Mouse (Mus musculus) embryonic facial prominence, embryonic 14.5 days (tissue): Measurements from ENCODE around the gene Prss32. TPM values are rescaled to one million over a fixed set of nuclear protein-coding genes. Genes with fewer than 3 reads are reported as not detected.

Experiments used
- ATAC-seq: fragments of 200-750 bp; cut with Nextera tagmentation; 2 replicates; pipeline ENCODE4 v1.8.0; 2017; ENCODE audit warnings: low read depth, moderate number of reproducible peaks, moderate TSS enrichment
- DNase-seq: peaks from one replicate; pipeline ENCODE4 v3.0.0-alpha.2; 2015; ENCODE audit warnings: low spot score
- H3K27ac ChIP-seq: fragments of 300-500 bp; sonication (generic); replicated peaks from 2 replicates; pipeline ENCODE4 v1.5.1; 2014; ENCODE audit warnings: low read depth, mild to moderate bottlenecking, low read length, moderate library complexity
- H3K27me3 ChIP-seq: fragments of 300-500 bp; sonication (generic); replicated peaks from 2 replicates; pipeline ENCODE4 v1.6.1; 2014; ENCODE audit warnings: low read length; ENCODE audit not compliant: control insufficient read depth, insufficient read depth
- H3K36me3 ChIP-seq: fragments of 300-500 bp; sonication (generic); 2 replicates; pipeline ENCODE4 v1.6.1; 2014; ENCODE audit warnings: low read length, mixed read lengths; ENCODE audit not compliant: control insufficient read depth, insufficient read depth
- H3K4me1 ChIP-seq: fragments of 300-500 bp; sonication (generic); 2 replicates; pipeline ENCODE4 v1.6.1; 2014; ENCODE audit warnings: antibody characterized with exemption, low read length; ENCODE audit not compliant: control insufficient read depth, insufficient read depth
- H3K4me2 ChIP-seq: fragments of 300-500 bp; sonication (generic); 2 replicates; pipeline ENCODE4 v1.6.1; 2014; ENCODE audit warnings: low read depth, mild to moderate bottlenecking, low read length, moderate library complexity, mixed read lengths
- H3K4me3 ChIP-seq: fragments of 300-500 bp; sonication (generic); 2 replicates; pipeline ENCODE4 v1.5.1; 2014; ENCODE audit warnings: low read depth, mild to moderate bottlenecking, low read length
- H3K9ac ChIP-seq: fragments of 300-500 bp; sonication (generic); 2 replicates; pipeline ENCODE4 v1.6.1; 2014; ENCODE audit warnings: low read depth, mild to moderate bottlenecking, low read length, moderate library complexity, mixed read lengths
- H3K9me3 ChIP-seq: fragments of 300-500 bp; sonication (generic); 2 replicates; pipeline ENCODE4 v1.6.1; 2016; ENCODE audit warnings: low read length; ENCODE audit not compliant: control insufficient read depth
- WGBS: fragments of 180-500 bp; shearing (Covaris S2); extraction: QIAGEN DNeasy Blood & Tissue Kit; methylation state at CpG from one replicate; pipeline ENCODE4 v1.1.7; 2014; 5-methylcytosine and 5-hydroxymethylcytosine counted together
- polyA plus RNA-seq: library from polyadenylated mRNA; unstranded; fragments of >200 nt; fragmentation: Nextera tagmentation; extraction: Ambion mirVana; gene quantifications from 2 replicates; pipeline ENCODE4 v1.2.1, GENCODE M21; 2014

The Prss32 gene
- polyA plus RNA-seq, 1 experiment from 2014 or later = 0.25 TPM

DNA sequence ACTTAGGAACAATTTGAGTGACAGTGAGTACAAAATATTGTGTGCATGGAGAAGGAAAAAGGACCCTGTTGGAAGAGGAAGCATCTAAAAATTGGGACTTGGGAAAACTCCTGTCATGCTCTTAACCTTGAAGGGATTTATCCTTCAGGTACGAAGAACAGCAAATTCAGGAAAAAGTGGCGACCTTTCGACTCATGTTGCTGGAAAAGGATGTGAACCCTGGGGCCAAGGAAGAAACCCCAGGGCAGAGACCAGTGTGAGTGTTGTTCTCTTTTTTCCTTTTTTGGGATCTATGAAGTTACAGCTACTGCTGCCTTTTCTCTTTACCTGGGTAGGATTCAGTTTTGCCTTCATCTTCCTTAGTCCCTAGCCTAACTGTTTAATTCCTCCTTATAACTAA lies 35.7 kb upstream of the Prss32 start:
- H3K27ac ChIP-seq = no peak overlapping the region
- H3K9me3 ChIP-seq = no peaks in the 10 kb centered on the region
- no peak overlapping the region for H3K4me2 ChIP-seq
- peaks cover 62% of the 10 kb centered on the region for H3K36me3 ChIP-seq
- DNase-seq (no peak), ATAC-seq (no peak)
- H3K4me3 ChIP-seq = no peak overlapping the region
- 79% methylated on average over 3 of the region's 3 CpGs for WGBS
- H3K27me3 ChIP-seq = no peaks in the 10 kb centered on the region
- H3K4me1 ChIP-seq = peaks cover 25% of the 10 kb centered on the region
- no peak overlapping the region for H3K9ac ChIP-seq

DNA sequence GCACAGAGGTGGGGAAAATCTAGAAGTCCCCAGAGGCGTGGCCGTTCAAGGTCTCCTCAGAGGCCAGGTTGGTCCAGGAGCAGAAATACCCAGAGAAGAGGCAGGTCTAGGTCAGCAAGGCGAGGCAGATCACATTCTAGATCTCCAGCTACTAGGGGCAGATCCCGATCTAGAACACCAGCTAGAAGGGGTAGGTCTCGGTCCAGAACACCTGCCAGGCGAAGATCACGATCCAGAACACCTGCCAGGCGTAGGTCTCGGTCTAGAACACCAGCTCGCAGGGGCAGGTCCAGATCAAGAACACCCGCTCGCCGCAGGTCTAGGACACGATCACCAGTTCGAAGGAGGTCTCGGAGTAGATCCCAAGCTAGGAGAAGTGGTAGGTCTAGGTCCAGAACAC lies 28.0 kb upstream of the Prss32 start:
- H3K9me3 ChIP-seq = peaks cover 53% of the 10 kb centered on the region
- DNase-seq = no peak

GRCm38 (mm10) chr17:23818579-23818978 lies 25.1 kb upstream of the Prss32 start:
- no peak for ATAC-seq
- Histone ChIP-seq H3K9me3 (peaks cover 53% of the 10 kb centered on the region), H3K4me3 (no peak overlapping the region), H3K9ac (no peak overlapping the region), H3K4me2 (no peak overlapping the region), H3K4me1 (no peaks in the 10 kb centered on the region), H3K27me3 (no peaks in the 10 kb centered on the region), H3K36me3 (peaks cover 99% of the 10 kb centered on the region), H3K27ac (no peak overlapping the region)
- 98% methylated on average over 8 of the region's 8 CpGs for WGBS
- DNase-seq = no peak

More for the DNA sequence above, 28.0 kb upstream of the Prss32 start:
- WGBS = 95% methylated on average over 16 of the region's 16 CpGs
- Histone ChIP-seq H3K9ac (no peak overlapping the region), H3K27me3 (no peaks in the 10 kb centered on the region), H3K4me1 (no peaks in the 10 kb centered on the region), H3K4me2 (no peak overlapping the region), H3K36me3 (peaks cover 100% of the 10 kb centered on the region), H3K27ac (no peak overlapping the region), H3K4me3 (no peak overlapping the region)
- ATAC-seq = no peak

- Histone ChIP-seq H3K9ac (no peak overlapping the region), H3K36me3 (peaks cover 99% of the 10 kb centered on the region), H3K4me1 (no peaks in the 10 kb centered on the region), H3K27me3 (no peaks in the 10 kb centered on the region), H3K27ac (no peak overlapping the region), H3K9me3 (peaks cover 53% of the 10 kb centered on the region), H3K4me2 (no peak overlapping the region), H3K4me3 (no peak overlapping the region)
- ATAC-seq (no peak), DNase-seq (no peak)
- 98% methylated on average over 25 of the region's 25 CpGs for WGBS
Observed at GRCm38 (mm10) chr17:23819235-23819634, 24.4 kb upstream of the Prss32 start.

DNA sequence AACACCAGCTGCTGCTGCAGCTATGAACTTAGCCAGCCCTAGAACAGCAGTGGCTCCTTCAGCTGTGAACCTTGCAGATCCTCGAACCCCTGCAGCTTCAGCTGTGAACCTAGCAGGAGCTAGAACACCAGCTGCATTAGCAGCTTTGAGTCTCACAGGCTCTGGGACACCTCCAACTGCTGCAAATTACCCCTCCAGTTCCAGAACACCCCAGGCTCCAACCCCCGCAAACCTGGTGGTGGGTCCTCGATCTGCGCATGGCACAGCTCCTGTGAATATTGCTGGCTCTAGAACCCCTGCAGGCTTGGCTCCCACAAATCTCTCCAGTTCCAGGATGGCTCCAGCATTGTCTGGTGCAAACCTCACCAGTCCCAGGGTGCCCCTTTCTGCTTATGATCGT lies 22.9 kb upstream of the Prss32 start:
- Histone ChIP-seq H3K4me2 (no peak overlapping the region), H3K4me1 (no peaks in the 10 kb centered on the region), H3K27me3 (no peaks in the 10 kb centered on the region), H3K9ac (no peak overlapping the region), H3K36me3 (peaks cover 99% of the 10 kb centered on the region), H3K4me3 (no peak overlapping the region), H3K27ac (no peak overlapping the region), H3K9me3 (peaks cover 44% of the 10 kb centered on the region)
- ATAC-seq (no peak), DNase-seq (no peak)
- WGBS = 89% methylated on average over 5 of the region's 5 CpGs

- H3K4me1 ChIP-seq = no peaks in the 10 kb centered on the region; the same call in 1 of the 2 replicates
- no peaks in the 10 kb centered on the region for H3K27me3 ChIP-seq
- H3K4me3 ChIP-seq = no peak overlapping the region
- 75% methylated on average over 6 of the region's 6 CpGs for WGBS
- no peak overlapping the region for H3K4me2 ChIP-seq
- H3K36me3 ChIP-seq = peaks cover 99% of the 10 kb centered on the region
- DNase-seq (no peak), ATAC-seq (no peak)
- peaks cover 31% of the 10 kb centered on the region for H3K9me3 ChIP-seq
- no peak overlapping the region for H3K27ac ChIP-seq
- no peak overlapping the region for H3K9ac ChIP-seq
Observed at GRCm38 (mm10) chr17:23822094-23822493, 21.6 kb upstream of the Prss32 start.

DNA sequence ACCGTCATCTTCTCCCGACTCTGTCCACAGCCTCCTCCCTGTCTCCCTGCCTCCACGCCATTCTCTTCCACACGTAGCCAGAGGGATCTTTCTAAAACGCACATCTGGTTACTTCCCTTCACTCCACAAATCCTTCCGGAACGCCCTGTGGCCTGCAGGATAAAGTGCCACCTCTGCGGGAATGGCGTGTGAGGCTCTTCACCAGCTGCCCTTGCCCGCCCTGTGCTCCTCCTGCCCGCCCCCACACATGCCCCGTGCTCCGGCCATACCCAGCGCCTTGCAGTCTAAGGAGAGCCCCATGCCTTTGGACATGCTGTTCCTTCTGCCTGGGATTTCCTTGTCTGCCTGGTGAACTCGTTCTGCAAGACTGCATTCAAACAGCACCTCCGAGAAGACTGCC lies 20.6 kb upstream of the Prss32 start:
- DNase-seq (no peak), ATAC-seq (no peak)
- Histone ChIP-seq H3K27ac (no peak overlapping the region), H3K9ac (no peak overlapping the region), H3K4me3 (no peak overlapping the region), H3K27me3 (no peaks in the 10 kb centered on the region), H3K9me3 (peaks cover 22% of the 10 kb centered on the region), H3K4me1 (peaks cover 9% of the 10 kb centered on the region), H3K4me2 (no peak overlapping the region), H3K36me3 (peaks cover 91% of the 10 kb centered on the region)
- WGBS = 81% methylated on average over 16 of the region's 16 CpGs

- no peaks in the 10 kb centered on the region for H3K27me3 ChIP-seq
- H3K9ac ChIP-seq = no peak overlapping the region
- no peak overlapping the region for H3K27ac ChIP-seq
- ATAC-seq = peak; percentile 24; the same call in 1 of the 2 replicates
- H3K4me1 ChIP-seq = peaks cover 9% of the 10 kb centered on the region
- no peak overlapping the region for H3K4me2 ChIP-seq
- peaks cover 16% of the 10 kb centered on the region for H3K9me3 ChIP-seq
- DNase-seq = no peak
- peaks cover 85% of the 10 kb centered on the region for H3K36me3 ChIP-seq
- 91% methylated on average over 12 of the region's 12 CpGs for WGBS
- H3K4me3 ChIP-seq = no peak overlapping the region
Observed at GRCm38 (mm10) chr17:23823614-23824013, 20.0 kb upstream of the Prss32 start.

- Histone ChIP-seq H3K36me3 (peaks cover 65% of the 10 kb centered on the region), H3K9me3 (peaks cover 4% of the 10 kb centered on the region; the same call in 1 of the 2 replicates), H3K4me3 (no peak overlapping the region), H3K9ac (no peak overlapping the region), H3K27me3 (0 out of 2 replicates have a peak, but pooled peaks cover under 1% of the 10 kb centered on the region), H3K4me1 (peaks cover 9% of the 10 kb centered on the region), H3K4me2 (no peak overlapping the region), H3K27ac (no peak overlapping the region)
- no peak for DNase-seq
- no peak for ATAC-seq
- WGBS = 83% methylated on average over 4 of the region's 4 CpGs
Observed at GRCm38 (mm10) chr17:23825591-23825990, 18.1 kb upstream of the Prss32 start.
